Mouse (Mus musculus) forebrain, embryonic 14.5 days (tissue): Measurements from ENCODE around the gene Scyl1. TPM values are rescaled to one million over a fixed set of nuclear protein-coding genes. Genes with fewer than 3 reads are reported as not detected.
A peak's percentile ranks its signal among the peaks of the same experiment; 100 is the strongest.

Experiments
- ATAC-seq: fragments of 200-750 bp; cut with Nextera tagmentation; 2 replicates; pipeline ENCODE4 v1.8.0; 2017; ENCODE audit warnings: mild to moderate bottlenecking, moderate library complexity
- DNase-seq: peaks from one replicate; pipeline ENCODE4 v3.0.0-alpha.2; 2015; ENCODE audit warnings: low spot score
- H3K27ac ChIP-seq: fragments of 300-500 bp; sonication (generic); 2 replicates; pipeline ENCODE4 v1.5.1; 2014; ENCODE audit warnings: low read depth, mild to moderate bottlenecking, control low read depth, low read length, moderate library complexity
- H3K27me3 ChIP-seq: fragments of 300-500 bp; sonication (generic); replicated peaks from 2 replicates; pipeline ENCODE4 v1.6.1; 2014; ENCODE audit warnings: low read length, control low read depth, mixed read lengths; ENCODE audit not compliant: control insufficient read depth, insufficient read depth
- H3K36me3 ChIP-seq: fragments of 300-500 bp; sonication (generic); 2 replicates; pipeline ENCODE4 v1.6.1; 2014; ENCODE audit warnings: low read length, control low read depth; ENCODE audit not compliant: control insufficient read depth, insufficient read depth
- H3K4me1 ChIP-seq: fragments of 300-500 bp; sonication (generic); 2 replicates; pipeline ENCODE4 v1.6.1; 2014; ENCODE audit warnings: antibody characterized with exemption, low read length, control low read depth; ENCODE audit not compliant: control insufficient read depth, insufficient read depth
- H3K4me2 ChIP-seq: fragments of 300-500 bp; sonication (generic); 2 replicates; pipeline ENCODE4 v1.6.1; 2014; ENCODE audit warnings: mild to moderate bottlenecking, control low read depth, low read length
- H3K4me3 ChIP-seq: fragments of 300-500 bp; sonication (generic); 2 replicates; pipeline ENCODE4 v1.5.1; 2014; ENCODE audit warnings: low read depth, low read length, control low read depth
- H3K9ac ChIP-seq: fragments of 300-500 bp; sonication (generic); 2 replicates; pipeline ENCODE4 v1.6.1; 2014; ENCODE audit warnings: mild to moderate bottlenecking, low read length, control low read depth, moderate library complexity
- H3K9me3 ChIP-seq: fragments of 300-500 bp; sonication (generic); replicated peaks from 2 replicates; pipeline ENCODE4 v1.6.1; 2016; ENCODE audit warnings: low read length, control low read depth, mixed read lengths; ENCODE audit not compliant: control insufficient read depth
- WGBS: fragments of 180-500 bp; shearing (Covaris S2); extraction: QIAGEN DNeasy Blood & Tissue Kit; methylation state at CpG from one replicate; pipeline ENCODE4 v1.1.7; 2014; 5-methylcytosine and 5-hydroxymethylcytosine counted together
- polyA plus RNA-seq: library from polyadenylated mRNA; unstranded; fragments of >200 nt; fragmentation: Nextera tagmentation; extraction: Ambion mirVana; gene quantifications from 2 replicates; pipeline ENCODE4 v1.2.1, GENCODE M21; 2014

Scyl1 gene
- polyA plus RNA-seq, 1 experiment from 2014 or later: 56.1 TPM

- peak overlapping the region; percentile 99 for H3K4me2 ChIP-seq
- ATAC-seq: peak; percentile 33
Measured at GRCm38 (mm10) chr19:5728631-5729443, 42.4 kb downstream of the Scyl1 start.

GRCm38 (mm10) chr19:5727701-5728100, 43.5 kb downstream of the Scyl1 start:
- 6% methylated on average over 14 of the region's 14 CpGs for WGBS
- H3K4me3 ChIP-seq: peak overlapping the region; percentile 99
- peaks cover 40% of the 10 kb centered on the region for H3K4me1 ChIP-seq
- H3K9ac ChIP-seq: peak overlapping the region; percentile 100
- H3K36me3 ChIP-seq: peaks cover 37% of the 10 kb centered on the region
- ATAC-seq (peak; percentile 19; the same call in 1 of the 2 replicates), DNase-seq (peak; percentile 89)
- no peaks in the 10 kb centered on the region for H3K9me3 ChIP-seq
- peak overlapping the region; percentile 99 for H3K4me2 ChIP-seq
- H3K27me3 ChIP-seq: no peaks in the 10 kb centered on the region
- H3K27ac ChIP-seq: peak overlapping the region; percentile 1; the same call in 1 of the 2 replicates

More at GRCm38 (mm10) chr19:5728631-5729443, 42.4 kb downstream of the Scyl1 start:
- H3K4me3 ChIP-seq: peak overlapping the region; percentile 99
- peaks cover 40% of the 10 kb centered on the region for H3K4me1 ChIP-seq
- H3K9ac ChIP-seq: peak overlapping the region; percentile 100
- no peaks in the 10 kb centered on the region for H3K27me3 ChIP-seq
- peak; percentile 73 for DNase-seq
- WGBS: 5% methylated on average over 37 of the region's 37 CpGs
- no peaks in the 10 kb centered on the region for H3K9me3 ChIP-seq
- peaks cover 29% of the 10 kb centered on the region for H3K36me3 ChIP-seq
- H3K27ac ChIP-seq: peak overlapping the region; percentile 96

- Histone ChIP-seq H3K4me1 (peaks cover 40% of the 10 kb centered on the region), H3K9ac (peak overlapping the region; percentile 100), H3K27me3 (no peaks in the 10 kb centered on the region), H3K9me3 (no peaks in the 10 kb centered on the region), H3K27ac (peak overlapping the region; percentile 1; the same call in 1 of the 2 replicates), H3K4me3 (peak overlapping the region; percentile 99), H3K36me3 (peaks cover 44% of the 10 kb centered on the region), H3K4me2 (peak overlapping the region; percentile 99)
- no peak for ATAC-seq
- 81% methylated on average over 15 of the region's 15 CpGs for WGBS
- no peak for DNase-seq
Measured at GRCm38 (mm10) chr19:5726961-5727578, 44.1 kb downstream of the Scyl1 start.

- Histone ChIP-seq H3K9me3 (no peaks in the 10 kb centered on the region), H3K36me3 (peaks cover 55% of the 10 kb centered on the region), H3K4me3 (peak within 1 kb of the TSS; percentile 99), H3K4me2 (peak within 1 kb of the TSS; percentile 99), H3K27ac (no peak within 1 kb of the TSS), H3K4me1 (peaks cover 38% of the 10 kb centered on the region), H3K27me3 (no peaks in the 10 kb centered on the region), H3K9ac (peak within 1 kb of the TSS; percentile 100)
- no peak for ATAC-seq
- 18% methylated on average over 40 of the region's 49 CpGs for WGBS
- DNase-seq: no peak
Measured at GRCm38 (mm10) chr19:5725767-5726515, 45.3 kb downstream of the Scyl1 start, which contains the start of gene Ehbp1l1. TSS of gene Ehbp1l1 (minus strand) at chr19:5726317.

GRCm38 (mm10) chr19:5725029-5725707, 46.1 kb downstream of the Scyl1 start:
- peaks cover 34% of the 10 kb centered on the region for H3K4me1 ChIP-seq
- peaks cover 63% of the 10 kb centered on the region for H3K36me3 ChIP-seq
- WGBS: 86% methylated on average over 12 of the region's 12 CpGs
- DNase-seq (no peak), ATAC-seq (no peak)
- peak overlapping the region; percentile 62; the same call in 1 of the 2 replicates for H3K9ac ChIP-seq
- no peaks in the 10 kb centered on the region for H3K27me3 ChIP-seq
- H3K27ac ChIP-seq: no peak overlapping the region
- H3K9me3 ChIP-seq: no peaks in the 10 kb centered on the region
- peak overlapping the region; percentile 99 for H3K4me2 ChIP-seq
- H3K4me3 ChIP-seq: no peak overlapping the region

DNA sequence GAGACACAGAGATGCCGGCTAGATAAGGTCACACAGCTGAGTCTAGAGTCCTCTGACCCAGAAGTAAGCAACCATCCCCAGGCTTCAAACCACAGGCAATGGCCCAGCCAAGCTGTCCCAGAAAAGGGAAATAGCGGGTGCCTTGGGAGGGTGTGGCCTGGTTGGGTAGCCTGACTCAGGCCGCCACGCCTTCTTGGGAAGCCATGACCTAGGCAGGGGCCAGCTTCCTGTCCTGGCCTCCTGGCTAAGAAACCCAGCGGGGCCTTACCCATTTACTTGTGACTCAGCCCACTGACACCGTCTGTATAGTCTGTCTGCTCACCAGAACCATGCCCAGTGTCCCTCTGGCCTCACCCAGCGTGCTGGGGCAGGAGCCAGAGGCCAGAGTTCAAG, 46.7 kb downstream of the Scyl1 start:
- H3K36me3 ChIP-seq: peaks cover 69% of the 10 kb centered on the region
- no peak overlapping the region for H3K4me3 ChIP-seq
- no peaks in the 10 kb centered on the region for H3K27me3 ChIP-seq
- H3K27ac ChIP-seq: no peak overlapping the region
- no peak overlapping the region; the same call in 1 of the 2 replicates for H3K4me2 ChIP-seq
- WGBS: 84% methylated on average over 7 of the region's 7 CpGs
- DNase-seq (no peak), ATAC-seq (no peak)
- H3K9ac ChIP-seq: 0 out of 2 replicates have a peak overlapping the region, but pooled peaks have one; percentile 8
- H3K9me3 ChIP-seq: no peaks in the 10 kb centered on the region
- peaks cover 29% of the 10 kb centered on the region for H3K4me1 ChIP-seq

GRCm38 (mm10) chr19:5723934-5724548, 47.2 kb downstream of the Scyl1 start:
- no peak overlapping the region for H3K4me2 ChIP-seq
- peaks cover 74% of the 10 kb centered on the region for H3K36me3 ChIP-seq
- no peaks in the 10 kb centered on the region for H3K27me3 ChIP-seq
- no peak overlapping the region for H3K27ac ChIP-seq
- ATAC-seq (no peak), DNase-seq (no peak)
- peaks cover 29% of the 10 kb centered on the region for H3K4me1 ChIP-seq
- H3K9ac ChIP-seq: 0 out of 2 replicates have a peak overlapping the region, but pooled peaks have one; percentile 8
- no peaks in the 10 kb centered on the region for H3K9me3 ChIP-seq
- 73% methylated on average over 4 of the region's 4 CpGs for WGBS
- H3K4me3 ChIP-seq: no peak overlapping the region
